Mouse (Mus musculus) MEL (cell line): Measurements from ENCODE around the gene Gpr15. TPM values are rescaled to one million over a fixed set of nuclear protein-coding genes. Genes with fewer than 3 reads are reported as not detected.
A peak's percentile ranks its signal among the peaks of the same experiment; 100 is the strongest.

Experiments used
- DNase-seq: peaks from one replicate; pipeline ENCODE4 v3.0.0; 2011; ENCODE audit warnings: low read depth, low spot score
- H3K27ac ChIP-seq: 2 replicates; pipeline ENCODE4 v1.5.1; 2012; ENCODE audit warnings: low read depth, mild to moderate bottlenecking, control low read depth, low read length, moderate library complexity; ENCODE audit not compliant: control insufficient read depth
- H3K27me3 ChIP-seq, 2 experiments: fragments of 150-350 bp in 1 of 2; sonication (generic) in 1 of 2; 2 replicates each; pipeline ENCODE4 v1.6.1; 2012; ENCODE audit warnings: low read length in 2 of 2, mild to moderate bottlenecking in 2 of 2, improper control_type of control experiment in 1 of 2, moderate library complexity in 1 of 2; ENCODE audit not compliant: insufficient read depth in 2 of 2, control insufficient read depth in 1 of 2
- H3K36me3 ChIP-seq, 2 experiments: 2 replicates each; pipeline ENCODE4 v1.6.1; 2012 to 2014; ENCODE audit warnings: low read length in 2 of 2, improper control_type of control experiment in 1 of 2, inconsistent platforms in 1 of 2, mild to moderate bottlenecking in 1 of 2; ENCODE audit not compliant: insufficient read depth in 2 of 2, control insufficient read depth in 1 of 2
- H3K4me1 ChIP-seq, 2 experiments: fragments of 150-350 bp in 1 of 2; sonication (generic) in 1 of 2; 2 replicates each; pipeline ENCODE4 v1.6.1; 2012; ENCODE audit warnings: low read length in 2 of 2, improper control_type of control experiment in 1 of 2, mild to moderate bottlenecking in 1 of 2; ENCODE audit not compliant: insufficient read depth in 2 of 2, control insufficient read depth in 1 of 2
- H3K4me3 ChIP-seq, 2 experiments: fragments of 150-350 bp in 1 of 2; sonication (generic) in 1 of 2; 2 replicates each; pipeline ENCODE4 v1.5.1; 2012; ENCODE audit warnings: low read depth in 2 of 2, low read length in 2 of 2, mild to moderate bottlenecking in 2 of 2, moderate library complexity in 2 of 2, control low read depth in 1 of 2, improper control_type of control experiment in 1 of 2; ENCODE audit not compliant: control insufficient read depth in 1 of 2, insufficient read depth in 1 of 2
- H3K79me2 ChIP-seq: 2 replicates; pipeline ENCODE4 v1.6.1; 2012; ENCODE audit warnings: mild to moderate bottlenecking, low read length, moderate library complexity; ENCODE audit not compliant: control insufficient read depth, poor library complexity, insufficient read depth
- H3K9ac ChIP-seq: 2 replicates; pipeline ENCODE4 v1.6.1; 2012; ENCODE audit warnings: low read depth, mild to moderate bottlenecking, control low read depth, low read length, moderate library complexity; ENCODE audit not compliant: control insufficient read depth, poor library complexity, severe bottlenecking
- H3K9me3 ChIP-seq: fragments of 150-350 bp; sonication (generic); replicated peaks from 2 replicates; pipeline ENCODE4 v1.6.1; 2012; ENCODE audit warnings: mild to moderate bottlenecking, low read length, improper control_type of control experiment, moderate library complexity; ENCODE audit not compliant: insufficient read depth
- BHLHE40 ChIP-seq: IDR thresholded peaks from 2 replicates; pipeline ENCODE4 v1.6.1; 2012; ENCODE audit warnings: low read depth, mild to moderate bottlenecking, inconsistent platforms, low read length, improper control_type of control experiment, borderline replicate concordance
- CHD1 ChIP-seq: IDR thresholded peaks from 2 replicates; pipeline ENCODE4 v1.6.1; 2012; ENCODE audit warnings: low read depth, mild to moderate bottlenecking, inconsistent platforms, low read length, improper control_type of control experiment
- CHD2 ChIP-seq: IDR thresholded peaks from 2 replicates; pipeline ENCODE4 v1.6.1; 2011; ENCODE audit warnings: low read length, improper control_type of control experiment
- CTCF ChIP-seq, 3 experiments: IDR thresholded peaks in 2 of 3; conservative IDR thresholded peaks in 1 of 3; 2 replicates each; pipeline ENCODE4 v1.5.1; 2011 to 2012; ENCODE audit warnings: low read length in 3 of 3, low read depth in 2 of 3, mild to moderate bottlenecking in 2 of 3, improper control_type of control experiment in 1 of 3, inconsistent platforms in 1 of 3, mixed read lengths in 1 of 3, moderate library complexity in 1 of 3; ENCODE audit not compliant: control insufficient read depth in 1 of 3, insufficient read depth in 1 of 3, poor library complexity in 1 of 3, severe bottlenecking in 1 of 3
- E2F4 ChIP-seq: IDR thresholded peaks from 2 replicates; pipeline ENCODE4 v1.6.1; 2011; ENCODE audit warnings: low read depth, low read length, improper control_type of control experiment, borderline replicate concordance
- ELF1 ChIP-seq: IDR thresholded peaks from 2 replicates; pipeline ENCODE4 v1.6.1; 2014; ENCODE audit warnings: low read depth, mild to moderate bottlenecking, inconsistent platforms, low read length, improper control_type of control experiment, moderate library complexity
- EP300 ChIP-seq, 2 experiments: IDR thresholded peaks; 2 replicates each; pipeline ENCODE4 v1.6.1; 2011; ENCODE audit warnings: improper control_type of control experiment in 2 of 2, low read length in 2 of 2, low read depth in 1 of 2, mild to moderate bottlenecking in 1 of 2
- HCFC1 ChIP-seq: IDR thresholded peaks from 2 replicates; pipeline ENCODE4 v1.6.1; 2012; ENCODE audit warnings: low read depth, mild to moderate bottlenecking, inconsistent platforms, low read length, improper control_type of control experiment, moderate library complexity
- JUND ChIP-seq: IDR thresholded peaks from 2 replicates; pipeline ENCODE4 v1.6.1; 2011; ENCODE audit warnings: low read depth, mild to moderate bottlenecking, improper control_type of control experiment, low read length
- KAT2A ChIP-seq: conservative IDR thresholded peaks from 2 replicates; pipeline ENCODE4 v1.6.1; 2012; ENCODE audit warnings: low read depth, low read length, improper control_type of control experiment, inconsistent platforms
- MAFK ChIP-seq: IDR thresholded peaks from 2 replicates; pipeline ENCODE4 v1.6.1; 2011; ENCODE audit warnings: low read depth, mild to moderate bottlenecking, low read length, improper control_type of control experiment, borderline replicate concordance
- MAX ChIP-seq: IDR thresholded peaks from 2 replicates; pipeline ENCODE4 v1.6.1; 2011; ENCODE audit warnings: low read length, improper control_type of control experiment
- MEF2A ChIP-seq: IDR thresholded peaks from 2 replicates; pipeline ENCODE4 v1.6.1; 2014; ENCODE audit warnings: low read depth, mild to moderate bottlenecking, inconsistent platforms, low read length, improper control_type of control experiment; ENCODE audit not compliant: poor library complexity, insufficient replicate concordance, severe bottlenecking; ENCODE audit errors: extremely low read depth
- MXI1 ChIP-seq: IDR thresholded peaks from 2 replicates; pipeline ENCODE4 v1.6.1; 2011; ENCODE audit warnings: mild to moderate bottlenecking, low read depth, low read length, improper control_type of control experiment
- MYB ChIP-seq: IDR thresholded peaks from 2 replicates; pipeline ENCODE4 v1.6.1; 2011; ENCODE audit warnings: mild to moderate bottlenecking, low read depth, low read length, improper control_type of control experiment
- MYC ChIP-seq: IDR thresholded peaks from 2 replicates; pipeline ENCODE4 v1.6.1; 2011; ENCODE audit warnings: low read depth, mild to moderate bottlenecking, low read length, improper control_type of control experiment, moderate library complexity
- NELFE ChIP-seq: IDR thresholded peaks from 2 replicates; pipeline ENCODE4 v1.6.1; 2011; ENCODE audit warnings: low read depth, low read length, improper control_type of control experiment
- NRF1 ChIP-seq: IDR thresholded peaks from 2 replicates; pipeline ENCODE4 v1.6.1; 2014; ENCODE audit warnings: low read depth, mild to moderate bottlenecking, inconsistent platforms, low read length, improper control_type of control experiment, moderate library complexity; ENCODE audit not compliant: poor library complexity, insufficient read depth, severe bottlenecking
- POLR2A ChIP-seq, 2 experiments: IDR thresholded peaks; 2 replicates each; pipeline ENCODE4 v1.6.1; 2011 to 2012; ENCODE audit warnings: low read length in 2 of 2, mild to moderate bottlenecking in 2 of 2, control low read depth in 1 of 2, improper control_type of control experiment in 1 of 2, low read depth in 1 of 2, moderate library complexity in 1 of 2; ENCODE audit not compliant: control insufficient read depth in 1 of 2, insufficient read depth in 1 of 2, poor library complexity in 1 of 2
- POLR2AphosphoS5 ChIP-seq: IDR thresholded peaks from 2 replicates; pipeline ENCODE4 v1.6.1; 2012; ENCODE audit warnings: low read depth, borderline replicate concordance, mild to moderate bottlenecking, inconsistent platforms, low read length, moderate library complexity, mixed read lengths
- RAD21 ChIP-seq: IDR thresholded peaks from 2 replicates; pipeline ENCODE4 v1.6.1; 2011; ENCODE audit warnings: mild to moderate bottlenecking, low read depth, low read length, improper control_type of control experiment
- SIN3A ChIP-seq: IDR thresholded peaks from 2 replicates; pipeline ENCODE4 v1.6.1; 2012; ENCODE audit warnings: low read length, improper control_type of control experiment, inconsistent platforms
- SMC3 ChIP-seq: IDR thresholded peaks from 2 replicates; pipeline ENCODE4 v1.6.1; 2011; ENCODE audit warnings: low read depth, low read length, improper control_type of control experiment
- TBP ChIP-seq: IDR thresholded peaks from 2 replicates; pipeline ENCODE4 v1.8.0; 2011; ENCODE audit warnings: low read depth, low read length, improper control_type of control experiment
- UBTF ChIP-seq: IDR thresholded peaks from 2 replicates; pipeline ENCODE4 v1.6.1; 2012; ENCODE audit warnings: low read depth, mild to moderate bottlenecking, inconsistent platforms, low read length, improper control_type of control experiment, moderate library complexity, borderline replicate concordance; ENCODE audit not compliant: insufficient read depth
- USF1 ChIP-seq: IDR thresholded peaks from 2 replicates; pipeline ENCODE4 v1.6.1; 2014; ENCODE audit warnings: low read depth, mild to moderate bottlenecking, inconsistent platforms, low read length, improper control_type of control experiment, moderate library complexity
- ZMIZ1 ChIP-seq: IDR thresholded peaks from 2 replicates; pipeline ENCODE4 v1.6.1; 2012; ENCODE audit warnings: low read depth, mild to moderate bottlenecking, inconsistent platforms, low read length, improper control_type of control experiment, moderate library complexity
- ZNF384 ChIP-seq: IDR thresholded peaks from 2 replicates; pipeline ENCODE4 v1.6.1; 2012; ENCODE audit warnings: low read depth, mild to moderate bottlenecking, inconsistent platforms, low read length, improper control_type of control experiment
- polyA plus RNA-seq, 2 experiments: library from polyadenylated mRNA; stranded (reverse) in 1 of 2; unstranded in 1 of 2; fragments of >175 nt in 1 of 2; fragments of >200 nt in 1 of 2; gene quantifications; 2 replicates each; pipeline versions ENCODE4 v1.2.1 to v1.2.4; 2012; ENCODE audit warnings: low replicate concordance in 2 of 2, low read depth in 1 of 2; ENCODE audit not compliant: insufficient read length in 2 of 2, insufficient read depth in 1 of 2, missing spikeins in 1 of 2
- total RNA-seq: library from RNA; depleted of rRNA; stranded (reverse); fragments of 300-350 nt; gene quantifications from 2 replicates; pipeline ENCODE4 v1.2.3, GENCODE M21; 2012

Gene Gpr15
- total and polyA plus RNA-seq, 3 experiments, result not detected

GRCm38 (mm10) chr16:58688534-58688933 is 30.3 kb downstream of the Gpr15 start:
- no peaks in the 10 kb centered on the region for H3K27me3 ChIP-seq
- TF ChIP-seq TBP, result peak; percentile 58; the same call in 1 of the 2 replicates
- TF ChIP-seq MXI1, result no peak
- H3K27ac ChIP-seq, result no peak overlapping the region
- peaks cover 0 to 25% of the 10 kb centered on the region in 2 experiments; a peak in 2 of 4 replicates for H3K36me3 ChIP-seq
- H3K4me1 ChIP-seq, result peaks cover 2 to 17% of the 10 kb centered on the region in 2 experiments; a peak in 3 of 4 replicates
- H3K9me3 ChIP-seq, result no peaks in the 10 kb centered on the region
- no peak for DNase-seq
- H3K9ac ChIP-seq, result no peak overlapping the region
- no peak overlapping the region for H3K4me3 ChIP-seq
- no peaks in the 10 kb centered on the region for H3K79me2 ChIP-seq

- Histone ChIP-seq H3K27me3 (no peaks in the 10 kb centered on the region), H3K27ac (peak overlapping the region; percentile 40; the same call in 1 of the 2 replicates), H3K79me2 (no peaks in the 10 kb centered on the region), H3K4me1 (peaks cover 2 to 8% of the 10 kb centered on the region in 2 experiments; a peak in 2 of 4 replicates), H3K4me3 (peak overlapping the region; percentile 56 to 62), H3K36me3 (peaks cover 4 to 17% of the 10 kb centered on the region in 2 experiments), H3K9ac (peak overlapping the region; percentile 34), H3K9me3 (no peaks in the 10 kb centered on the region)
- peak; percentile 95 for DNase-seq
- TF ChIP-seq SMC3 (peak; percentile 23; the same call in 1 of the 2 replicates), MAFK (no peak), NRF1 (no peak), CTCF (IDR thresholded peaks at IDR 0.05 in 2 of 3, conservative IDR thresholded peaks at IDR 0.05 in 1 of 3; ENCODE audit: control insufficient read depth in 1 of 3, insufficient read depth in 1 of 3, low read depth in 2 of 3, low read length in 3 of 3, poor library complexity in 1 of 3, severe bottlenecking in 1 of 3) (no peak), UBTF (no peak), USF1 (peak; percentile 99), ZMIZ1 (no peak), E2F4 (no peak), ZNF384 (no peak), KAT2A (no peak), SIN3A (peak; percentile 93), NELFE (no peak), MXI1 (peak; percentile 84), CHD2 (no peak), POLR2AphosphoS5 (no peak), ELF1 (0 out of 2 replicates have a peak, but pooled peaks have one; percentile 34), RAD21 (peak; percentile 3; the same call in 1 of the 2 replicates), POLR2A (IDR thresholded peaks at IDR 0.05; ENCODE audit: control insufficient read depth in 1 of 2, insufficient read depth in 1 of 2, low read depth in 1 of 2, low read length in 2 of 2, poor library complexity in 1 of 2) (no peak), BHLHE40 (peak; percentile 94), MYB (no peak), JUND (no peak), EP300 (IDR thresholded peaks at IDR 0.05; ENCODE audit: low read depth in 1 of 2, low read length in 2 of 2) (peak; percentile 93 to 94), TBP (peak; percentile 82), HCFC1 (peak; percentile 58; the same call in 1 of the 2 replicates), MAX (peak; percentile 96), CHD1 (no peak), MEF2A (no peak), MYC (peak; percentile 80; the same call in 1 of the 2 replicates)
Observed at GRCm38 (mm10) chr16:58685548-58686537, 33.0 kb downstream of the Gpr15 start.
